Mouse (Mus musculus) urinary bladder, postnatal 36 days (tissue): ENCODE results near the gene Fibcd1.
A peak's percentile ranks its signal among the peaks of the same experiment; 100 is the strongest.

Experiments
- DNase-seq, 2 experiments: peaks; one replicate each; pipeline ENCODE4 v3.0.0; 2022; ENCODE audit warnings: low spot score in 2 of 2, mixed read lengths in 1 of 2

Gene Fibcd1

DNA sequence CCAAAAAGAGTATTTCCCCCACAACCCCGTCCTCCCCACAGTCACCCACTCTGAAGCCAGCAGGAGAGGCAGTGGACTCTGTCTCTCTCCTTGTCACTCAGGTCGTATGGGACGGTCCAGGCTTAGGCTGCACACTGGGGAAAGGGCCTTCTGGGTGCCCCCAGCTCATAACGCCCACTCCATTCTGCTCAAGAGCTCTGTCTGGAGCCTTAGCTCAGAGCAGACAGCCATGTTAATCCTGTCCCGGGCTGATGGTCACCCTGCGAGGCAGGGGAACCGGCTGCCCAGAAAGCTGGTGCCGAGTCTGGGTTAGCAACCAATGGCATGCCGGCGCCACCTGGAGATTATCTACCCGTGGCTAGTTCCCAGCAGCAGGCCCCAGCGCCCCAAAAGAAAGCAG lies 12.7 kb upstream of the Fibcd1 start:
- DNase-seq = no peak

DNA sequence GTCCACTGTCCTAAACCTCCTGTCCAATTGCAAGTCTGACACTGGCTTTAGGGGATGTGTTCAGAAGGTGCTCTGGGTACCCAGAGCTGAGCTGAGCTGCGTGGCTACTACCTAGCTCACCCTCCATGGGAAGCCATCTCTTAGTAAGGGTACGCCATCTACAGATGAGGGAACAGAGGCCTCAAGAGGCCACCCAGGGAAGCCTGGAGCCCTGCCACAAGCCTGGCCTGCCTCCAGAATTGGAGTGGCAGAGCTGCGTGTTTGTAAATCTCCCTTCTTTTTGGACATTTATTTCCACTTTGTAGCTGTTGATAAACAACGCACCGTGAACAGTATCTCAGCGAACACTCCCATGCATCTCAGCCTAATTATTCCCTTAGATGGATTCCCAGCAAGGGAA lies 11.4 kb upstream of the Fibcd1 start:
- DNase-seq = peak in 1 of 2 experiments; percentile 16

DNA sequence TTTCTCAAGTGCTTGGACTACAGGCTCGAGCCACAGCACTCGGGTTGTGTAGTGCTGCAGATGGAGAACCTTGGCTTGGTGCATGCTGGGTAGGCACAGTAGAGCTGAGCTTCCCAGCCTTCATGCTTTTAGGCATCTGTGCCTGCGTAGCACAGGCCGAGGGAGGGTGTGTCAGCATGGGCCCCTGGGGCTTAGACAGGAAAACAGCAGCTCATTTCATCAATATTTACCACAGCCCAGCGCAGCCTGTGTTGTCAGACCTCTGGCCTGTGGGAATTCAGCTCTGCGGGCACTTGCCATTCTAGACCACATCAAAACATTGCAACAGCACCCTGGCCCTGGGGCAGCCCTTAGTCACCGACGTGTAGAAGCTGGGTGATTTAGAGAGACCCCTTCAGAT lies 10.2 kb upstream of the Fibcd1 start:
- no peak for DNase-seq

DNA sequence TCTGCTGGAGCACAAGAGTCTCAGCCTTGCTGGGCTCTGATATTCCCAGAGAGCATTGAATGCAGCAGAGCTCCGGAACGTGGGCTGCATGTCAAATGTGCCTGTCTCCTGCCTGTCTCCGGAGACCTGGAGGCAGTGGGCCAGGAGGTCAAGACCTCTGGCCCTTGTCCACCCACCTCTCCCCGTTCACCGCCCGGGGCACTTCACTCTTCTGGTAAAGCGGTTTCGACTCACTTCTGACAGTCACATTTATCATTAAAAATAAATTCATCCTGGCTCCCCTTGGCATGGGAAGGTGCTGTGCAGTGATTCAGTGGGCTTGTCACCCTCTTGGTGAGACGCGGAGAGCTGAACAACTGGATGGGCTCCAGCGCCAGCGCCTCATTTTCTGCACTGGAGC lies 4.3 kb upstream of the Fibcd1 start:
- DNase-seq = no peak

DNA sequence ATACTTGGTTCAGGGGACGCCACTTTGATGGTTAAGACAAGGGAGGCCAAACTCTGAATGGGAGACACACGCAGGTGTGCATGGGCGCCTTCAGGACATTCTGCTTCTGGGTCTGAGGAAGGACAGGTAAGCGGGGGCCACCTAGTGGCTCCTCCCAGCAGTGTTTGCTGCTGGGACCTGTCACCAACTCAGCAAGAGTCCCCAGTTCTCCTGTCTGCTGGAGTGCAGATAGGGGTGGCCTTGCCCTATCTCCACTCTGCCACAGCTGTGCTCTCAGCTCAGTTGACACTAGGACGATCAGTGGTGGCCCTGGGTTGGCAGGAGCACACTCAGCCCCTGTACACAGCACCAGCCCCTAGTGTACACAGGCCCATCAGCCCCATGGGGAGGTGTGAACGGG lies 2.1 kb upstream of the Fibcd1 start:
- peak; percentile 23 to 32 for DNase-seq

DNA sequence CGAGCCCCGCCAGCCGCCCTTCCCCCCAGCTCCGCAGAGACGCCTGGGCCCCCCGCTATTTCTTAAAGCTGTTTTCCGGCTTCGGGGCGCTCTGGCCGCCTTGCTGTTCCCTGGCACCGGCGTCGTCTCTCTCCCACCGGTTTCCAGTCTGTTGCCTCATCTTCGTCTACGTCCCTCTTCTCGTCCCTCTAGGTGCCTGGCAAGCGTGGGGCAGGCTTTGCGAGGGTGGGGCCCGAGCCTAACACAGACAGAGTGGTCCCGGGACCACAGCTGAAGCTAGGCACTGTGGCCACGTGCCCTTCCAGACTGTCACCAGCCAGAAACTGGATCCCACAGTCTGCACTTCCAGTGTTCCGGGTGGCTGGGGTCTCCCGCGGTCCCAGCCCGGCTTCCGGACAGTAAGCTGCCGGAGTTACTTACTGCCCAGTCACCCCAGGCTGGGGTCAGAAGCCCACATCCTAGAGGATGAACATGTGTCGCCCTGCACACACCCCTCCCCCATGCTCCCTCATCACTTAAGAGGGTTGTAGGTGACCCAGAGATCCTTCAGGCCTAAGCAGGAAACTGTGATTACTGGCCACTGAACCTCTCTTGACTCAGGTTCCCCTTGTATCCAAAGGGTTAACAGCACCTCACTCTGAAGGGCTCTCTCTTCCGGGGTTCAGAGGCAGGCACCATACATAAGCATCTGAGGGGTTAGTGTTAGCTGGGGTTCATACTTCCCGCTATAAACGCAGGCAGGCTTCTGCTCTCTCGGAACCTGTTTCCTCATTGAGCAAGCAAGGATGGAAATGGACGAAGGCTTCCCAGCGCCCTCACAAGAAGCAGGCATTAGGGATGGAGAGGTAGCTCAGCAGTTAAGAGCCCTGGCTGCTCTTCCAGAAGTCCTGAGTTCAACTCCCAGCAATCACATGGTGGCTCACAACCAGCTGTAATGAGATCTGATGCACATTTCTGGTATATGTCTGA lies 1.2 kb upstream of the Fibcd1 start:
- no peak for DNase-seq

DNA sequence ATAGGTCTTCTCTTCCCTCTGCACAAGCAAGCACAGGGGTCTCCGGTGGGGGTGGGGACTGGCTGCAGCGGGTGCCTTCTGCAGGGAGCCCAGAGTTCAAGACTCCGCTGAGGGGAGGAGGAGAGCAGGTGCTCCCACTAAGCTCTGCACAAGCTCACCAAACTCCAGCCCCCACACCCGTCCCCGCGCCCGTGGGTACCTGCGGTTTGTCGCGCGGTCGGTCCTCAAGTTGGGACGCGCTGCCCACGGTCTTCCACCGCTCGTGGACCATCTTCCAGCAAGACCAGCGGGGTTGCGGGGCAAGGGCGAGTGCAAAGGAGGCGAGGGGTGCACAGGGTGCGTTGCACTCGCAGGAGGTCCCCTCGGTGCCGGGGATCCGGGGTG lies 301 bp downstream of the Fibcd1 start:
- DNase-seq = no peak

DNA sequence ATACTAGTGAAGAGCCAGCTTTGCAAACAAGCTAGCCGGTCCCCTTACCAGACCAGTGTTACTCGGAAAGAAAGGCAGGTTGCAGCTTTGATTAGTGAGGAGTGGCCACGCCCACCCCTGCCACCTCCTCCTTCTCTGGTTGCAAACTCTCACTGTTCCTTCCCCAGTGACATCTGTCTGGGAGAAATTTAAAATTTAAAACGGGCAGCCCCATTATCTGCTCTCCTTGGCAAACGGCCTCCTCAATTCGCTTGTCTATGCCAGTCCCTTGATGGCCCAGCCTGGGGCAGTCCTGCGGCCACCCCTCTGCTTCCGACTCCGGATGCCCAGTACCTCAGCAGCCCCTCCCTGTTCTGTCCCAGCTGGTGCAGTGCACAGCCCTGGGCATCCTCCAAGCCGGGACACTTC lies 1.1 kb downstream of the Fibcd1 start:
- no peak for DNase-seq

DNA sequence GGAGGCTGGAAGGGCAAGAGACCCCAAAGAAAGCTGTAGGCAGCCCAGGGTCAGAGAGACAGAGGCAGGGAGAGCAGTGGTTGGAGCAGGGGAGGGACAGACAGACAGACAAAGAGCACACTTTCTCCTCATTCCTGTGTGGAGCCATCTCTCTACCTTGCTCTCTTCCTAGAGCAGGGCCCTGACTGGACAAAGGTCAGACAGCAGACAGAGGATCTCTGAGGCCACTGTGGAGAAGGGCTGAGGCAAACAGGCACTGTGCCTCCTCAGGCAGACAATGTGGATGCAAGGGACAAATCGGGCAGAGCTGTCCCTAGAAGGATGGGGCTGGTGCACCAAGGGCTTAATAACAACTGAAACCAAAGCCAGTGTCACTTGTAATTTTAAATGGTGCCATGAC lies 6.9 kb downstream of the Fibcd1 start:
- no peak for DNase-seq

DNA sequence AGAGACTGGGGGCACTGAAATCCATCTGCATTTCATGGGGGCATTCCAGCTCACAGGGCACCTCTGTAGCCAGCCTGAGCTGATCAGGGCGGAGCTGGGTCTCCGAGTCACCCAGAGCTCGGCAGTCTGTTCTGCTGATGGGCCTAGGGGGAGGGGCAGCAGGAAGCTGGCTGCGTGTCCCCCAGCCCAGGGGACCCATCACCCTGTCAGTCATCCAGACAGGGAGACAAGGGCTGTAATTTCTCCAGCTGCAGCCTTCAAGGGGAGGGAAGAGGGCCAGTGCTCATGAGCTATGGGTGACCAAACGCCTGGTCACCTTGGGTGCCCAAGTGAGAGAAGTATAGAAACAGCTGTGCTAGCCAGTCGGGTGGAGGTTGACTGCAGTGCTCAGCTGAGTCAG lies 8.8 kb downstream of the Fibcd1 start:
- no peak for DNase-seq

DNA sequence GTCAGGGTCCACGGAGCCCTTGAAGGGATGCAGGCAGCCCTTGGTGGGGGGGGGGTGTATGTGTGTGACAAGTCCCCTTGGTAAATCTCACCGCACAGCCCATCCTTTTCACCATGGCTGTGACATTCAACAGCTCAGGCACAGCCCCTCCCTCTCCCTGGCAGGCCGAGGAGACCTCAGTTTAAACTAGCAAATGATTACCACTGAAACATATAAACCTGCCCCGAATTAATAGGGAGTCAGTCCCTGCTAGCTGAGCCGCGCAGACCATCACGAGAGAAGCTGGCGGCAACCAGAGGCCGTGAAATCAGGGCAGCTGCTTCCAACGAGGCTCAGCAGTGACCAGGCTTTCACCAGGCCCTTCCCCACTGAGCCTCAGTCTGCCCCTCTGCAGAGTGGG lies 9.7 kb downstream of the Fibcd1 start:
- no peak for DNase-seq

DNA sequence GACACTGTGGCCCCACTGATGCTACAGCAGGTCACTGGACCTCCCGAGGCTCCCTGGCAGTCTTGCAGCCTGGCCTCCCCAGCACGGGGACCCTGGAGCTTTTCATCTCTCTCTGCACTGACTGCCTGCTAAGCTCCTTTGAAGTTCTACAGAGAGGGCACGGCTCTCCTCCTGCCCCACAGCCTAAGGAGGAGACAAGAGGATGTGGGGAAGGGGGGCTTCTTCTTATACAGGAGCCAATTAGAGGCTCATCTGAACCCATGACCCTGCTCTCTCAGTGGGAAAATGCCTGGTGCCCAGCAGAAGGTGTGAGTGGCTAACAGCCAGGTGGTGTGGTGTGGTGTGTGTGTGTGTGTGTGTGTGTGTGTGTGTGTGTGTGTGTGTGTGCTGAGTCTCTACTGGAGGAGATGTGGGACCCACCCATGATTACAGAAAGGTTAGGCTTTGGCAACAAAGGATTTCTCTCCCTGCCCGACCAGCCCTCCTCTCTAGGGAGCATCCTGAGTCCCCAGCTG lies 17.4 kb downstream of the Fibcd1 start:
- DNase-seq = no peak

DNA sequence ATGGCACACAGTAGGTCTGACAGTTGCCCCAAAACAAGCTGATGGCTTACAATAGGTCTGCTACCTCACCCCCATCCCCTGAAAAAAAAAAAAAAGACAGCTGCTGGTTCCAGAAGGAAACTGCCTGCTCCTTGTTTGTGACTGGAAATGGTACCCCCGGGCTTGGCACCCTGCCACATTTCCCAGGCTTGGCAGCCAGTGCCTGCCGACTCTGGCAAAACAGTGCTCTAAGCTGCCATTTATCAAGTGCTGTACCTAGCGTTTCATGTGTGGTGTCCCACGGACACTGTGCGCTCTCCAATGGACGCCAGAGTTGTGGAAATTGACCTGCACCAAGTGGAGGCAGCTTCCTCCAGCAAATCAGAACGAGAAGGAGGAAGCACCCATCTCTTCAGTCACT lies 17.9 kb downstream of the Fibcd1 start:
- no peak for DNase-seq

DNA sequence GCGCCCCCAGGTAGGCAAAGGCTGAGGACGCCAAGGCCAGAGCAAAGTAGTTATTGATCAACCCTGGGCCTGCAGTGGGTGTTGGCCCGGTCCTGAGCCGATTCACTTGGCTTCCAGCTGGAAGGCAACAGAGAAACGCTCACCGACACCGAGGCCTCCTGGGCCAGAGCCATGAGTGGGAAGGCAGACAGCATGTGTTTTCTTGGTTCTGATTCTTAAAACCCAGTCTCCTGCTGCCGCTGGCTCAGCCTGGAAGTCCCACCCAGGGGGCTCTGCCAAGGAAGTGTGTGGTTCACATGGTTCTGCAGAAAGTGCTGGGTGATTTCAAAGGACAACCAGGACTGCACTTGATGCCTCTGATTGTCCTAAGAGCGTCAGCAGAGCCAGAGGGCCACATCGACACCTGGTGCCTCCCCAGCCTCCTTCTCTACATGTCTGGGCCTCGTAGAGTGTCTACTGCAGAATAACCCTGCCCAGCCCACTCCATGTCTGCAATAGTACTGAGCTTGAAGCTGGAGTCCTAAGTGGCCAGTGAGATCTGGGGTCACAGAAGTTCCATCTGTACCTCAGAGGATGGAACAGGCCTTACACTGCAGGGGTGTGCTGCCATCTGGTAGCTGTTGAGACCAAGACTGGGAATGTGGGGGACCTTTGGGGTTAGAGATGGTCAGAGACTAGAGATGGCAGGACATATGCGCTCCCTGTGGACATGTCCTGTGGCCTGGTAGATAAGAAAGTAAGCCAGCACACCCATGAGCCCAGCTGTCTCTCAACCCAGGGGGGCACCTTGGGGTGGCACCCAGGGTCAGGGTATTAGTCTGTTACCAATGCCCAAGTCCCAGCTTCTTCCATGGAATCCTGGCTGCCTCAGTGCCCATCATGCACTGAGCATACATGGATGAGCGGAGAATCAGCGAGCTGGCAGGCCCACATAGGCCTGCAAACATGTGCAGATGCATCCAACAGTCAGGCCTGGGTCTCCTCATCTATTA lies 19.4 kb downstream of the Fibcd1 start:
- no peak for DNase-seq

DNA sequence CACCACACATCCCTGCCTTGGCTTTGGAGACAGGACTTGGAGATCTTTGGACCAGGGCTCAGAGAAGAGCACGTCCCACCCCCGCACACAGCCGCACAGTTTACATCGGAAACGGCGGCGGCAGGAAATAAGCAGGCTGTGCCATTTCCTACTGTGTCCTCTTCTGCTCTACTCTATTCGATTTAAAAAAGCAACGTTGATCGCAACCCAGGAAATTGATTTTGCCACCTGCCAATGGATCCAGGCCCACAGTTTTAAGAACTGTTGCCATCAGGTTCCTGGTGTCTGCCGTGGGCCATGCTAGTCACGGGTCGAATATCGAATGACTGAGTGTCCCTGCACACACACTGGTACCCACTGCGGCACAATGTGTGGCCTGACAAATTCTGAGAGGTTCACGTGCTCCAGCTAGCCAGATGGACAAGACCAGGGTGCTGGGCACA lies 20.3 kb downstream of the Fibcd1 start:
- DNase-seq = no peak

DNA sequence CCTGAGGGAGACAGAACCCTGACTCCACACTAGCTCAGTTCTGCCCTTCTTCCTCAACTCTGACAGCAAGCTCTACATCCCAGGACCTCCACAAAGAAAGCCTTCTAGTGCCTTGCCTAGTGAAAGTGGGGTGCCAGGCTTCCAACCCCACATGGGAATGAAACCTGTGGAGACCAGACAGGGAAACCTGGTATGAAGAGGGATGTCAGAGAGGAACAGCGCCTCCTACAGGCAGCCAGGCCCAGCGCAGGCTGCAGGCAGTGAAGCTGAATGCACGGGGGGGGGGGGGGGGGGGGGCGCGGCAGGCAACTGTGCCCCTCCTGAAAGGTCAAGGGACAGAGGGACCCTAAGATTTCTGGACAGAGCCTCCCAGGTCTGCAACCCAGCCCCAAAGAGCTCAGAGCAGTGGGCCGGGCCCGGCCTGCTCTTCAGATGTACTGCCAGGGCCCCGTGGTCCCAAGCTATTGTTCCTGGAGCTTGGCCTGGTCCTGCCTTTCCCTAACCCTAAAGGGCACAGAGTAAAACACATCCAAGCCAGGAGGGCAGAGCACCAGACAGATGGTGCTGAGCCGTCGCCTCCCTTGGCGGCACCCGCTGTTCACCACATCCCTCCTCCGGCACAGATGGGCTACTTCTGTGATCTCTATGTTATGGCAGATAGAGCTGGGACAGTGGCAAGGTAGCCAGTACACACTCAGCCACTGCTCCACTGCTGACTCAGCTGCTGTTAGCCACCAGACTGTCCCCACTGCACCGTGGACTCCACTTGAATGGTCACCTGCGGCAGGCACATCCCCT lies 21.7 kb downstream of the Fibcd1 start:
- no peak for DNase-seq

DNA sequence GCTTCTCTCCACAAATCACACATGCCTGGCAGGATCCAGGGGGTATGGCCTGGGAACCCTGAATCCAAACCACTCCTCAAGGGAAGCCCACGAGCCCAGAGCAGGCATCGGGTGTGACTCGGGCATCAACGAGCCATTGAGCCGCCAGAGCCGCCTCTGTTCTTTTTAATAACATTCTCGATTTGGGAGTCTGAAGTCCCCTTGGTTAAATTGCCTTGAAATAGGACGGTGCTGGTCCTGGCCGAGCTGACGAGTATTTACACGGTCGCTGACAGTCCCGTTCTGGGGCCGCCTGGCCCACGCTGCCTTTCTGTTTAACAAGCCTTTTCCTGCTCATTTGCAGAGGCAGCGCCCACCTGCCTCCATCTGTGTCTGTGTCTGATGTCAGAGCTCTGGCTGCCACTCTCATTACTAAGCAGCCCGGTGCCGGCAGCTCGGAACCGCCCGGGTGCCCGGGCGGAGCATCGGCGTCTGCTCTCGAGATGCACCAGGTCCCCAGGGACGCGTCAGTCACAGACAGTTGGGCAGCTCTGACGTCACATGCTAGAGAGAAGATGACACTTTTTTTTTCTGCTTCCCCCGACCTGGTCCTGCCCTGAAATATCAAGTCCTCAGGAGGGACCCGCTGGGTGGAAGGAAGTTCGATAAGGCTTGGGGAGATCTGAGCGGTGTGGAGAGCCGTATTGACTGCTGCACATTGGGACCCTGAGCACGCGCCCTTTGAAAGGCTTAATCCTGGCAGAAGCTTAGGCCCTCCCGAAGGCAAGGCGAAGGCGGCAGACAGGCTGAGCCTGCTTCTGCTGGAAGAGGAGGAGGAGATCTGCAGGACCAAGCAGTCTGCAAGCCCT lies 23.1 kb downstream of the Fibcd1 start:
- no peak for DNase-seq

DNA sequence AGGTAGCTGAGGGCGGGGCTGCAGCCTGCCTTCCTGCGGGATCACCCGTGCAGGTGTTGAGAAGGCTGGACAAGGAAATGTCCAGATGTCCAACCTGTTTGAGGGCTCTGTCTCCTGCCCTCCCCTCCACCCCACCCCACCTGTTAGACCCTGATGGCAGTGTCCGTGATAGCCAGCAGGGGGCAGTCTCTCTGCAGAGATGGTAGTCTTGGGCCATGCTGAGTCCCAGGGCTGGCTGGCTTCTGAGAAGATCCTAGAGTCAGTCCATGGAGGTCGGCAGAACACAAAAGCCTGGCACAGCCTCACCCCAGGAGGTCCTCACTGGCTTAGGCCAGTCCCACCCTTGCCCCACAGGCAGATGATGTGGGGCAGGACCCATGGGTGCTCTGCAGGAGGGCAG lies 30.4 kb downstream of the Fibcd1 start:
- peak in 1 of 2 experiments; percentile 47 for DNase-seq

DNA sequence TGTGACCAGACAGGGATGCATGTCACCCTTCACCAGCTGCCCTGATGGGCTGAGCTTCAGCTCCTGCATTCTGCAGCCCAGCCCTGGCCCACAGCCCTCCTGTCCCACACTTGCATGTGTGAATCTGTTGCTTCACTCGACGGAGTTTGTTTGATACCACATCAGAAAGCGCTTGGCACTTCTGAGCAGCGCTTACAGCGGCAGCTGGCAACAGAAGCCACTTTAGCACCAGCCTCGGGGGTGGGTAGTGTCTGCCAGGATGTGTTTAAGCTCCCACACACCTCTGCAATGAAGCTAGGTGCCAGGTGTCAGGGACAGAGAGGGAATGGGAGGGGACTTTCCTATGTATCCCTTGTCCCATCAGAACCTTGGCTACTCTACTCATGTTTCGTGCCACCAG lies 31.1 kb downstream of the Fibcd1 start:
- DNase-seq = no peak

DNA sequence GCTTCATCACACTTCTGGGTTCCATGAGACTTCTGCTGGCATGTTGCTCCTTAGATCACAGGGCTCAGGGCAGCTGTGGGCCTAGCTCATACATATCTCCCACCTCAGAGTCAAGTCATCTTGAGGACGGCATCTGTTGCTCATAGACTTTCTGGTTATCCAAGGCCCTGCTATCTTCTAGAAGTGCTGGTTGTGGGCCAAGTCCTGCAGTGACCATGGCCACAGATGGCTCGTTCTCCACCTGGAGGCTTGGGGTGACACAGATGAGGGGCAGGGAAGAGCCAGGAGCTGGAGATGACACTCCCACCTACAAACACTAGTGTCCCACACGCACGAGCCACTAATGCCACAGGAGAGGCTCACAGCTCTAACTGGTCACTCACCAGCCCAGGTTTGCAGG lies 32.2 kb downstream of the Fibcd1 start:
- no peak for DNase-seq
